Mouse (Mus musculus): ENCODE measurements around the gene Polr2j. TPM values are rescaled to one million over a fixed set of nuclear protein-coding genes. Genes with fewer than 3 reads are reported as not detected.

The Polr2j gene
- 236 and 251 TPM in 2 replicates for polyA plus RNA-seq (2014; fragmentation: Nextera tagmentation; extraction: Ambion mirVana)

GRCm38 (mm10) chr5:136115891-136116783, at the start of gene Polr2j:
Gene Polr2j (plus strand): TSS chr5:136116631.
- H3K4me1 ChIP-seq (ENCODE audit: control insufficient read depth, insufficient read depth, low read length) = peaks cover 14% of the 10 kb centered on the region
- 3% methylated on average over 42 of the region's 42 CpGs for WGBS
- no peaks in the 10 kb centered on the region for H3K9me3 ChIP-seq (ENCODE audit: control insufficient read depth, low read length)
- DNase-seq (ENCODE audit: low spot score) = peak; percentile 98
- 0 out of 2 replicates have a peak within 1 kb of the TSS, but pooled peaks have one; percentile 27 for H3K27ac ChIP-seq (ENCODE audit: low read depth, low read length)
- ATAC-seq (ENCODE audit: insufficient read depth, low FRiP score, low TSS enrichment) = peak; percentile 90
- peaks cover 6% of the 10 kb centered on the region for H3K36me3 ChIP-seq (ENCODE audit: control insufficient read depth, insufficient read depth, low read length)
- H3K4me3 ChIP-seq (ENCODE audit: low read depth, low read length) = peak within 1 kb of the TSS; percentile 90
- H3K27me3 ChIP-seq (ENCODE audit: control insufficient read depth, insufficient read depth, low read length) = no peaks in the 10 kb centered on the region
- peak within 1 kb of the TSS; percentile 71 for H3K4me2 ChIP-seq (ENCODE audit: low read depth)
- H3K9ac ChIP-seq (ENCODE audit: low read length) = peak within 1 kb of the TSS; percentile 87

GRCm38 (mm10) chr5:136069411-136069810, 47.0 kb upstream of the Polr2j start:
- no peaks in the 10 kb centered on the region for H3K9me3 ChIP-seq (ENCODE audit: control insufficient read depth, low read length)
- H3K4me1 ChIP-seq (ENCODE audit: control insufficient read depth, insufficient read depth, low read length) = no peaks in the 10 kb centered on the region
- H3K36me3 ChIP-seq (ENCODE audit: control insufficient read depth, insufficient read depth, low read length) = no peaks in the 10 kb centered on the region
- DNase-seq (ENCODE audit: low spot score) = no peak
- H3K4me3 ChIP-seq (ENCODE audit: low read depth, low read length) = no peak overlapping the region
- ATAC-seq (ENCODE audit: insufficient read depth, low FRiP score, low TSS enrichment) = no peak
- no peaks in the 10 kb centered on the region for H3K27me3 ChIP-seq (ENCODE audit: control insufficient read depth, insufficient read depth, low read length)
- H3K9ac ChIP-seq (ENCODE audit: low read length) = no peak overlapping the region
- no peak overlapping the region for H3K4me2 ChIP-seq (ENCODE audit: low read depth)
- H3K27ac ChIP-seq (ENCODE audit: low read depth, low read length) = no peak overlapping the region
- 70% methylated on average over 2 of the region's 2 CpGs for WGBS

GRCm38 (mm10) chr5:136073051-136073450, 43.4 kb upstream of the Polr2j start:
- Histone ChIP-seq H3K9ac (ENCODE audit: low read length) (no peak overlapping the region), H3K4me1 (ENCODE audit: control insufficient read depth, insufficient read depth, low read length) (no peaks in the 10 kb centered on the region), H3K36me3 (ENCODE audit: control insufficient read depth, insufficient read depth, low read length) (no peaks in the 10 kb centered on the region), H3K4me3 (ENCODE audit: low read depth, low read length) (no peak overlapping the region), H3K9me3 (ENCODE audit: control insufficient read depth, low read length) (no peaks in the 10 kb centered on the region), H3K4me2 (ENCODE audit: low read depth) (no peak overlapping the region), H3K27me3 (ENCODE audit: control insufficient read depth, insufficient read depth, low read length) (no peaks in the 10 kb centered on the region), H3K27ac (ENCODE audit: low read depth, low read length) (no peak overlapping the region)
- no peak for ATAC-seq (ENCODE audit: insufficient read depth, low FRiP score, low TSS enrichment)
- WGBS = 73% methylated on average over 6 of the region's 6 CpGs
- DNase-seq (ENCODE audit: low spot score) = no peak

GRCm38 (mm10) chr5:136073526-136073925, 42.9 kb upstream of the Polr2j start:
- H3K27ac ChIP-seq (ENCODE audit: low read depth, low read length) = no peak overlapping the region
- H3K4me1 ChIP-seq (ENCODE audit: control insufficient read depth, insufficient read depth, low read length) = no peaks in the 10 kb centered on the region
- no peak overlapping the region for H3K4me2 ChIP-seq (ENCODE audit: low read depth)
- WGBS = 66% methylated on average over 11 of the region's 11 CpGs
- H3K9ac ChIP-seq (ENCODE audit: low read length) = no peak overlapping the region
- H3K9me3 ChIP-seq (ENCODE audit: control insufficient read depth, low read length) = no peaks in the 10 kb centered on the region
- no peak for DNase-seq (ENCODE audit: low spot score)
- no peaks in the 10 kb centered on the region for H3K27me3 ChIP-seq (ENCODE audit: control insufficient read depth, insufficient read depth, low read length)
- H3K4me3 ChIP-seq (ENCODE audit: low read depth, low read length) = no peak overlapping the region
- ATAC-seq (ENCODE audit: insufficient read depth, low FRiP score, low TSS enrichment) = no peak
- no peaks in the 10 kb centered on the region for H3K36me3 ChIP-seq (ENCODE audit: control insufficient read depth, insufficient read depth, low read length)

DNA sequence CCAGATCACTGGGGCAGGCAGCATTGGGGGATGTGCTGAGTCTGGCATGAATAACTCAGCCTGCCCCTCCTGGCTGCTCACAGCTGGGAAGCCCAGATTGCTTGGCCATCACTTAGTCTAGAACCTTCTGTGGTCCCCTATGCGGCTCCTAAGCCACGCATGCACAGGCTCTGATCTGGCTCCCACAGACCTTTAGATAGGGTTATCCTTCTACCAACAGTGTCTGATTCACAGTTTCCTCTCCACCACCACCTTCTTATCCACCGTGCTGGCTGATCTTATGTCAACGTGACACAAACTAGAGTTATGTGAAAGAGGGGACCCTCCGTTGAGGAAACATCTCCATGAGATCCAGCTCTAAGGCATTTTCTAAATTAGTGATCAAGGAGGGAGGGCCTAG, 41.4 kb upstream of the Polr2j start:
- ATAC-seq (ENCODE audit: insufficient read depth, low FRiP score, low TSS enrichment) (no peak), DNase-seq (ENCODE audit: low spot score) (no peak)
- H3K4me2 ChIP-seq (ENCODE audit: low read depth) = no peak overlapping the region
- no peak overlapping the region for H3K27ac ChIP-seq (ENCODE audit: low read depth, low read length)
- no peak overlapping the region for H3K4me3 ChIP-seq (ENCODE audit: low read depth, low read length)
- no peak overlapping the region for H3K9ac ChIP-seq (ENCODE audit: low read length)
- no peaks in the 10 kb centered on the region for H3K4me1 ChIP-seq (ENCODE audit: control insufficient read depth, insufficient read depth, low read length)
- WGBS = 92% methylated on average over 5 of the region's 5 CpGs
- no peaks in the 10 kb centered on the region for H3K36me3 ChIP-seq (ENCODE audit: control insufficient read depth, insufficient read depth, low read length)
- H3K27me3 ChIP-seq (ENCODE audit: control insufficient read depth, insufficient read depth, low read length) = no peaks in the 10 kb centered on the region
- H3K9me3 ChIP-seq (ENCODE audit: control insufficient read depth, low read length) = no peaks in the 10 kb centered on the region

- no peaks in the 10 kb centered on the region for H3K9me3 ChIP-seq (ENCODE audit: control insufficient read depth, low read length)
- no peak overlapping the region for H3K9ac ChIP-seq (ENCODE audit: low read length)
- H3K36me3 ChIP-seq (ENCODE audit: control insufficient read depth, insufficient read depth, low read length) = no peaks in the 10 kb centered on the region
- ATAC-seq (ENCODE audit: insufficient read depth, low FRiP score, low TSS enrichment) = no peak
- H3K4me1 ChIP-seq (ENCODE audit: control insufficient read depth, insufficient read depth, low read length) = no peaks in the 10 kb centered on the region
- no peak for DNase-seq (ENCODE audit: low spot score)
- H3K4me2 ChIP-seq (ENCODE audit: low read depth) = no peak overlapping the region
- H3K27ac ChIP-seq (ENCODE audit: low read depth, low read length) = no peak overlapping the region
- 61% methylated on average over 7 of the region's 7 CpGs for WGBS
- H3K27me3 ChIP-seq (ENCODE audit: control insufficient read depth, insufficient read depth, low read length) = no peaks in the 10 kb centered on the region
- H3K4me3 ChIP-seq (ENCODE audit: low read depth, low read length) = no peak overlapping the region
These were observed 40.1 kb upstream of the Polr2j start for GRCm38 (mm10) chr5:136076284-136076683.

GRCm38 (mm10) chr5:136077001-136077550, 39.4 kb upstream of the Polr2j start:
- DNase-seq (ENCODE audit: low spot score) = no peak
- Histone ChIP-seq H3K4me2 (ENCODE audit: low read depth) (no peak overlapping the region), H3K36me3 (ENCODE audit: control insufficient read depth, insufficient read depth, low read length) (no peaks in the 10 kb centered on the region), H3K4me1 (ENCODE audit: control insufficient read depth, insufficient read depth, low read length) (no peaks in the 10 kb centered on the region), H3K9me3 (ENCODE audit: control insufficient read depth, low read length) (no peaks in the 10 kb centered on the region), H3K27ac (ENCODE audit: low read depth, low read length) (no peak overlapping the region), H3K9ac (ENCODE audit: low read length) (no peak overlapping the region), H3K27me3 (ENCODE audit: control insufficient read depth, insufficient read depth, low read length) (no peaks in the 10 kb centered on the region), H3K4me3 (ENCODE audit: low read depth, low read length) (no peak overlapping the region)
- ATAC-seq (ENCODE audit: insufficient read depth, low FRiP score, low TSS enrichment) = no peak
- 84% methylated on average over 9 of the region's 9 CpGs for WGBS

GRCm38 (mm10) chr5:136078136-136078535, 38.3 kb upstream of the Polr2j start:
- ATAC-seq (ENCODE audit: insufficient read depth, low FRiP score, low TSS enrichment) (no peak), DNase-seq (ENCODE audit: low spot score) (no peak)
- H3K4me3 ChIP-seq (ENCODE audit: low read depth, low read length) = no peak overlapping the region
- no peaks in the 10 kb centered on the region for H3K9me3 ChIP-seq (ENCODE audit: control insufficient read depth, low read length)
- no peak overlapping the region for H3K9ac ChIP-seq (ENCODE audit: low read length)
- WGBS = 93% methylated on average over 5 of the region's 5 CpGs
- no peaks in the 10 kb centered on the region for H3K27me3 ChIP-seq (ENCODE audit: control insufficient read depth, insufficient read depth, low read length)
- no peak overlapping the region for H3K4me2 ChIP-seq (ENCODE audit: low read depth)
- H3K4me1 ChIP-seq (ENCODE audit: control insufficient read depth, insufficient read depth, low read length) = no peaks in the 10 kb centered on the region
- H3K36me3 ChIP-seq (ENCODE audit: control insufficient read depth, insufficient read depth, low read length) = no peaks in the 10 kb centered on the region
- no peak overlapping the region for H3K27ac ChIP-seq (ENCODE audit: low read depth, low read length)

DNA sequence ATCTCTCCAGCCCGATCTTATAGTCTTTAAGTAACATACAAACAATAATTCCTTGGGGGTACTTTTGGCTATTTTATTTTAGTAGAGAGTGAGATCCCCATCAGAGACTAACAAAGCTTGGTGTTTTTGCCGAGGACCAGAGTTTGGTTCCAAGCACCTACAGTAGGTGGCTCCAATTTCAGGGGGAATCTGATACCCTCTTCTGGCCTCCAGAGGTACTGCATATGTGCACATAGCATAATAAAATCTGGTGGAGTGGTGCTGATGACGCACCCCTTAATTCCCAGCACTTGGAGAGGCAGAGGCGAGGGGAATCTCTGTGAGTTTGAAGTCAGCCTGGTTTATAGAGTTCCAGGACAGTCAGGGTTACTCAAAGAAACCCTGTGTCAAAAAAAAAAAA, 34.1 kb upstream of the Polr2j start:
- WGBS = 79% methylated on average over 4 of the region's 4 CpGs
- Histone ChIP-seq H3K27ac (ENCODE audit: low read depth, low read length) (no peak overlapping the region), H3K4me1 (ENCODE audit: control insufficient read depth, insufficient read depth, low read length) (peaks cover 8% of the 10 kb centered on the region; the same call in 1 of the 2 replicates), H3K36me3 (ENCODE audit: control insufficient read depth, insufficient read depth, low read length) (no peaks in the 10 kb centered on the region; the same call in 1 of the 2 replicates), H3K4me2 (ENCODE audit: low read depth) (no peak overlapping the region), H3K9me3 (ENCODE audit: control insufficient read depth, low read length) (no peaks in the 10 kb centered on the region), H3K9ac (ENCODE audit: low read length) (no peak overlapping the region), H3K27me3 (ENCODE audit: control insufficient read depth, insufficient read depth, low read length) (peaks cover 8% of the 10 kb centered on the region), H3K4me3 (ENCODE audit: low read depth, low read length) (no peak overlapping the region)
- DNase-seq (ENCODE audit: low spot score) (no peak), ATAC-seq (ENCODE audit: insufficient read depth, low FRiP score, low TSS enrichment) (no peak)

Data from neural tube, embryonic 11.5 days (tissue).